In the genomic region with DNA sequence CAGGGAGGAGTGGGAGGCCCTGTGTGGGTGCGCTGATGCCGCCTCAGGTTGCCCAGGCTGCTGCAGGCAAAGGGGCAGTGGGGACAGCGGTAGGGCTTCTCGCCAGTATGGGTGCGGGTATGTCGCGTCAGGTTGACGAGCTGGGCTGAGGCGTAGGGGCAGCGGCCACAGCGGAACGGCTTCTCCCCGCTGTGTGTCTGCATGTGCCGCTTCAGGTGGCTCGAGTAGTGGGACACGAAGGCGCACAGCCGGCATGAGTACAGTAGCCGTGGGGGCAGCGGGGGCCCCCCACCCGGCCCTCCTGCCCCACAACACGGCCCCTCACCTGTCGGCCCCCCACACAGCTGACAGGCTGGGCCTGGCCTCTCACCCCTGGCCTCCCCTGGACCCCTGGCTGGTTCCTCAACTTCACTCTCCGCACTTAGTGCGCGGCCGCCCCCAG, we compare ENCODE assay signal across 1 mouse cellular context.
TF ChIP-seq lines count a peak whose summit lies in the region.

No protein-coding gene starts in this region.

TF ChIP-seq in CH12.LX, 34 proteins besides CTCF, POLR2A, EP300 and RAD21:
- no peak for TF ChIP-seq JUN (IDR thresholded peaks at IDR 0.05; ENCODE audit: insufficient read depth, low read depth, low read length)
- TF ChIP-seq MXI1 (IDR thresholded peaks at IDR 0.05; ENCODE audit: low read depth, low read length) = no peak
- no peak for TF ChIP-seq PAX5 (IDR thresholded peaks at IDR 0.05; ENCODE audit: low read length)
- TF ChIP-seq TCF12 (IDR thresholded peaks at IDR 0.05; ENCODE audit: low read depth, low read length) = no peak
- no peak for TF ChIP-seq TBP (conservative IDR thresholded peaks at IDR 0.05; ENCODE audit: low read depth, low read length)
- no peak for TF ChIP-seq BHLHE40 (IDR thresholded peaks at IDR 0.05; ENCODE audit: low read depth, low read length)
- TF ChIP-seq CHD1 (IDR thresholded peaks at IDR 0.05; ENCODE audit: low read depth, low read length) = no peak
- TF ChIP-seq E2F4 (IDR thresholded peaks at IDR 0.05; ENCODE audit: insufficient replicate concordance, low read depth, low read length) = no peak
- no peak for TF ChIP-seq USF1 (IDR thresholded peaks at IDR 0.05; ENCODE audit: low read depth, low read length)
- TF ChIP-seq ZKSCAN1 (IDR thresholded peaks at IDR 0.05; ENCODE audit: borderline replicate concordance, low read depth, low read length) = no peak
- no peak for TF ChIP-seq JUND (conservative IDR thresholded peaks at IDR 0.05; ENCODE audit: low read depth, low read length)
- TF ChIP-seq ETS1 (conservative IDR thresholded peaks at IDR 0.05; ENCODE audit: low read depth, low read length) = no peak
- no peak for TF ChIP-seq UBTF (IDR thresholded peaks at IDR 0.05; ENCODE audit: low read depth, low read length)
- no peak for TF ChIP-seq ZC3H11A (IDR thresholded peaks at IDR 0.05; ENCODE audit: low read depth, low read length)
- no peak for TF ChIP-seq IRF4 (IDR thresholded peaks at IDR 0.05; ENCODE audit: low read depth, low read length)
- no peak for TF ChIP-seq MAFK (IDR thresholded peaks at IDR 0.05; ENCODE audit: insufficient replicate concordance, low read length)
- no peak for TF ChIP-seq POLR2AphosphoS2 (IDR thresholded peaks at IDR 0.05; ENCODE audit: low read depth, low read length)
- TF ChIP-seq HCFC1 (IDR thresholded peaks at IDR 0.05; ENCODE audit: low read depth, low read length) = no peak
- TF ChIP-seq NRF1 (IDR thresholded peaks at IDR 0.05; ENCODE audit: low read depth, low read length) = no peak
- TF ChIP-seq MAX (IDR thresholded peaks at IDR 0.05; ENCODE audit: low read length) = no peak
